Mouse (Mus musculus) cerebellum, adult (tissue): ENCODE results near the gene Tmem185b.

ENCODE experiments used
- ATAC-seq: cut with Nextera tagmentation; 2 replicates; pipeline ENCODE4 v1.9.2; 2017; ENCODE audit warnings: mild to moderate bottlenecking, moderate library complexity, mixed read lengths; ENCODE audit not compliant: insufficient number of reproducible peaks, low FRiP score, low TSS enrichment

Gene Tmem185b

GRCm38 (mm10) chr1:119525689-119526591, at the start of gene Tmem185b:
Gene Tmem185b, plus strand, starts transcription at chr1:119526160.
- ATAC-seq = peak; percentile 87

DNA sequence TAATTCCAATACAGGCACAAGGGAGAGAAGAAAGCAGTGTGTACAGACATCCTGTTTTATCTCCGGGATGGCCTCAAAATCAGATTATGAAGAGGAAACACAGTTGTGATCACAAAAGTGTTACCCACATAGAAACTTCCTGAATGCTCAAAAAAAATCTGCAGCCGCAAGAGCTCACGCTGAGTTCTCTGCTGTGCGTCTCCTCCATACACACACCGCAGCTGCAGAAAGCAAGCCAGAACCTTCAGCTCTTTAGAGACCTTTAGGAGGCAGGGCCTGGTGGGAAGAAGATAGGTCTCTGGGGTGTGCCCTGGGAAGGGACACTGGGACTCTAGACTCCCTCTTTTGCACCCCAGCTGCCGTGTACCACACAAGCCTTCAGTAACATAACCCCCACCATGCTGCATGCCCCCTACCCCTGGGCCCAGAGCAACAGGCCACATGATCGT, 49.0 kb upstream of the Tmem185b start:
- no peak for ATAC-seq

DNA sequence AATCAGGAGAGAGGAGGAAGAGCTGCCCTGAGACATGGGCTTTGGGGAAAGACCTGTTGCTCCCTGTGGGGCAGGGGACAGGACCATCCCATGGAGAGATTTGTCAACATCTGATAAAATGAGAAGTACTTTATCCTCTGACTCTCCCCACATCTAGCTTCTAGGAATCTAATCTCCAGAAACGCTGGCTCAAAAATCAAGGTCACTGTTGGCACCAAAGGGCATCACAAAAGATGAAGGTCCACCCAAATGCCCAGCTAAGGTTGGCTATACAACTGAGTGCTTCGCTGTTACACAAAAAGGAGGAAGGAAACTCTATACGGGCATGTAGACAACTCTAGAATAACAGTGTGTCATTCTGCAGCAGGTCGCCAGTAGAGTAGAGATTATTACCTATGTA, 46.3 kb upstream of the Tmem185b start:
- no peak for ATAC-seq

DNA sequence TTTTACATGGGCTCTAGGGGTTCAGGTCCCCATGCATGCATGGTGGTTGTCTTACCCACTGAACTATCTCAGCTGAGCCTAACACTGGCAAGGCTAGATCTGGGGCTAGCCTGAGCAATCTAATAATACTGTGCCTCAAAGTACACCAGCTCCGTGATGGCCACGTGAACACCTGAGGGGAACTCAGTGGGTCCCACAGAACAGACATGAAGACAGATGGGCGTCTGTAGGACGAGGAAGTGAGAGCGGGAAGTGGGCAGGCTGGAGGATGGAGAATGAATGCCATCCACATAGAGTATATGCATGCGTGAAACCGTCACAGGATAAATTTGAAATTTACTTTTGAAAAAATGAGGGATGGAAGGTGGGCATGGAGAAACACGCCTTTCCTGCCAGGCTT, 45.3 kb upstream of the Tmem185b start:
- no peak for ATAC-seq

GRCm38 (mm10) chr1:119481205-119481932, 44.6 kb upstream of the Tmem185b start:
- no peak for ATAC-seq

GRCm38 (mm10) chr1:119482891-119483290, 43.1 kb upstream of the Tmem185b start:
- no peak for ATAC-seq

DNA sequence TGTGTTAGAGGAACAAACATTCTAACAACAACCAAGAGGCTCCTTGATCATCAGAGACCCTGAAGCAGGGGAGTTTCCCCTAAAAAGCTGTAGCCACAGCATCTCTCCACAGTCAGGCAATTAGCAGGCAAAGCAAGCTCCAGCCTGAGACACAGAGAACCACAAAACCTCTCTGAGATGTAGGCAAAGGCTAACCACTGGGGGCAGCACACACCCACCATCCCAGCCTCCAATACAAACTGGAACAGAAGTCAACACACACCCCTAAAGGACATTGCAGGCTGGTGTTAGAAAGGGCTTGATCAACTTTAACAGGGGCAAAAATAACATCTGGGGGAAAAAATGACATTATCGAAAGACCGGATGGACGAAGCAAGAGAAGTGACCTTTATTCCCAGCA, 41.5 kb upstream of the Tmem185b start:
- 0 out of 2 replicates have a peak, but pooled peaks have one; percentile 53 for ATAC-seq

GRCm38 (mm10) chr1:119485825-119486224, 40.1 kb upstream of the Tmem185b start:
- no peak for ATAC-seq

GRCm38 (mm10) chr1:119487917-119488590, 37.9 kb upstream of the Tmem185b start:
- ATAC-seq = no peak

- ATAC-seq = no peak
These were observed 35.2 kb upstream of the Tmem185b start for GRCm38 (mm10) chr1:119490765-119491164.

GRCm38 (mm10) chr1:119492097-119492496, 33.9 kb upstream of the Tmem185b start:
- ATAC-seq = no peak

- no peak for ATAC-seq
These were observed 33.5 kb upstream of the Tmem185b start for GRCm38 (mm10) chr1:119492505-119492904.

DNA sequence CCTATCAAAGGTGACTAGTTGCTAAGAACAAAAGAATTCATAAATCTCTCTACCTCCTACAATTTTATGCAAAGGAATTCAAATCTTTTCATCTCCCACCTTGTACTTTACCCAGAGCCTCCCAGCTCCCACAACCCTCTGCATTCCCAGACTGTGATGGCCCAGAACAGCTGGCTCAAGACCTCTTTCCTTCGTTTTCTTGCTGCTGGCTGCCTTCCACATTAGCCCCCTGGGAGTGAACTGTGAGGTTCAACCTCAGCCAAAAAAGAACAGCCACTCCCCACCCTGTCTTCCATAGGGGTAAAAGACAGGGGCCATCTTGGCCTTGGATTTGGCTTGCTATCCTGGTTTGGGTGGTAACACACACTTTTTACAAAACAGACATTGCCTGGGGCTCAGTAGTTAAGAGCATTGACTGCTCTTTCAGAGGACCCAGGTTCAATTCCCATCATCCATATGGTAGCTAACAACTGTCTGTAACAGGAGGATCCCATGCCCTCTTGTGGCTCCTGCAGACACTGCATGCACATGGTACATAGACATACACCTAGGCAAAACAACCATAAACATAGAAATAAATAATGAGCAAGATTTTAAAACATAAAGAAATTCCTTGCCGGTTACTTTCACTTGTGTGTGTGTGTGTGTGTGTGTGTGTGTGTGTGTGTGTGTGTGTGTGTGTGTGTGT, 31.8 kb upstream of the Tmem185b start:
- no peak for ATAC-seq

DNA sequence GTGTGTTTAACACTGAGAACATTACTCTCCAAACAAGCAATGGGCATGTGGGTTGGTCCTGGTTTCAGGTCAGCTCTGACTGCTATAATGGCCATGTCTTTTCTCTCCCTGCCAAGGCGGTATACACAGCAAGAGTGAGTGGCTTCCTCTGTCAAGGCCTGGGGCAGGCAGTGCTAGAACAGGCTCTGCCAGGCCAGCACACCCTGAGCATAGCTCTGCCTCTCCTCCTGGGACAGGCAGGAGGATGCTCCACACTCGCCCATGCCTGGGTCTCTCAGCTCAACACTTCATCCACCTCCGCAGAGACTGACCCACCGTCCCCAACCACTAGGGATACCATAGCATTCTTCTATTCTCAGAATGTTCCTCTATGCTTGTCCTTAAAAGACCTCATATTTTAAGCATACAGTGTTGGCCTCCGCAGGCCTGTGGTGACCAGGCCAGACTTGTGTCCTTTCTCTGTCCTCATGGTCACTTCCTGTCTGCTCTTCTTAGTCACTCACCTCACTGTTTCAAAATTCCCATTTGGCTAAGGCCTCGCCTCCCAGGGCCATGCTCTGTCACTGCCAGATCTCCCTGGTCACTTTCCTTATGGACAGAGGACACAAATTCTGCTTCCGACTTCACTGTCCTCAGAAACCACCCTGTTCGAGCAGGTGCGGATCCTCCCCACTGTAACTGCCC, 31.1 kb upstream of the Tmem185b start:
- peak; percentile 61 for ATAC-seq

- ATAC-seq = peak; percentile 32; the same call in 1 of the 2 replicates
These were observed 30.6 kb upstream of the Tmem185b start for GRCm38 (mm10) chr1:119495396-119495775.

GRCm38 (mm10) chr1:119497346-119498004, 28.5 kb upstream of the Tmem185b start:
- no peak for ATAC-seq

DNA sequence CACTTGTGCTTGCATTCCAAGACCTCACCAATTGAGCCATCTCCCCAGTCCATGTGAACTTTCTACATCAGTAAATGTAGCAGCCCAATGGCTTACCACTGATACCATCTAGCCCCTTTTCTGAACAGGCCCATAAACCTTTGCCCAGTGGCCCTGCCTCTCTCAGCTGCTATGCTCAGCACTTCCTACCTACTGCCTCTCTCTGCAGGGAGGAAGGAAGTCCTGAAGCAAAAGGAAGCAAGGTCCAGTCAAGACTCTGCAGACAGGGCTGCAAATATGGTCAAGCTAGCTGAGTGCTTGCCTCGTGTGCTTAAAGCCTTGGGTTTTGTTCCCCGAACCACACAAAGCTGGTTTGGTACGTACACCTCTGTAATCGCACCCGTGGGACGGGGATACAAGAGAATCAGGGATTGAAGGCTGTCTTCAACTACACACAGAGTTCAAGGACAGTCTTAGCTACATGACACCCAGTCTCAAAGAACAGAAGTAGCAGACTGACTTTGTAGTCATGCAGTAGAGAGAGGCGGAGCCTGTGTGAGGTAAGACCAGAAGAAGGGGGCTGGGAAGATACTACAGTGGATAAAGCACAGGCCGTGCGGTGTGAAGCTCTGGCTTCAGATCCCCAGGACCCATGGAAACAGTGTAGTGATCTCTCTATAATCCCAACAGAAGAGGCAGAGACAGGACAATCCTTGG, 27.3 kb upstream of the Tmem185b start:
- ATAC-seq = no peak

DNA sequence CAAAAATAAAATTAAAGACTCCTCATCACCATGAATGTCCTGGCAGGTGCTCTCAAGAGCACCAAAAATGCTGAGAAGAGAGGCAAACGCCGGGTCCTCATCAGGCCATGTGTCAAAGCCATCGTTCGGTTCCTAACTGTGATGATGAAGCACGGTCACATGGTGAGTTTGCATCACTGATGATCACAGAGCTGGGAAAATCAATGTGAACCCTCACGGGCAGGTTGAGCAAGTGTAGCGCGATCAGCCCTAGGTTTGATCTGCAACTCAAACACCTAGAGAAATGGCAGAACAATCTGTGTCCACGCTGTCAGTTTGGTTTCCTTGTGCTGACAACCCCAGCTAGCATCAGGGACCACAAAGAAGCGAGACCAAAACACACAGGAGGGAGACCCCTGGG, 26.5 kb upstream of the Tmem185b start:
- no peak for ATAC-seq

DNA sequence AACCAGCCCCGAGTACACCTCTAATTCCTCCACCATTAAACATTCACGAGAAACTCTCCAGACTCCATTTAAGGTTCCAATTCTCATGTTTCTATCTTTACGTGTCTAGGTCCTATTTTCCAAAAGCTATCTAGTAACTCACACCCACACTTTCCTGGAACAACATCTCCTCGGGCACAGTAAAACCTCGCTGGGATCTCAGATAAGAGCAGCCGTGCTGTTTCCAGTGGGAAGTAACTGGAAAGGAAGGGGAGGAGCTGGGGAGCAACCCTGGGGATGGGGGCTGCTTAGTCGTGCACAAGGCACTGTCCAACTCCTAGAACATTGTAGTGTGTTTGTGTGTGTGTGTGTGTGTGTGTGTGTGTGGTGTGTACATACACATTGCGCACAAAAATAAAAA, 24.1 kb upstream of the Tmem185b start:
- no peak for ATAC-seq
